Mouse (Mus musculus) limb, embryonic 13.5 days (tissue): ENCODE data around the gene Eif3l. TPM values are rescaled to one million over a fixed set of nuclear protein-coding genes. Genes with fewer than 3 reads are reported as not detected.

Source experiments
- polyA plus RNA-seq: library from polyadenylated mRNA; unstranded; fragments of >200 nt; fragmentation: Nextera tagmentation; extraction: Ambion mirVana; gene quantifications from 2 replicates; pipeline ENCODE4 v1.2.1, GENCODE M21; 2015

The Eif3l gene
- polyA plus RNA-seq, 1 experiment from 2014 or later: 229 TPM

Other genes starting within 250 kb of the Eif3l start
- gene Cdc42ep1, start 232.6 kb upstream of the Eif3l start, polyA plus RNA-seq: 17.9 and 19.1 TPM in 2 replicates
- gene Lgals2, start 219.7 kb upstream of the Eif3l start, polyA plus RNA-seq: 0.47 and 0.53 TPM in 2 replicates
- gene Gga1, start 198.0 kb upstream of the Eif3l start, polyA plus RNA-seq: 42.0 and 46.5 TPM in 2 replicates
- 0.34 and 0.71 TPM in 2 replicates for gene Gm49510, start 175.5 kb upstream of the Eif3l start, polyA plus RNA-seq
- 43.7 and 51.3 TPM in 2 replicates for gene Sh3bp1, start 175.4 kb upstream of the Eif3l start, polyA plus RNA-seq
- 19.1 and 20.3 TPM in 2 replicates for gene Pdxp, start 161.3 kb upstream of the Eif3l start, polyA plus RNA-seq
- gene Lgals1, start 148.5 kb upstream of the Eif3l start, polyA plus RNA-seq: 1,866 and 1,947 TPM in 2 replicates
- gene Nol12, start 140.2 kb upstream of the Eif3l start, polyA plus RNA-seq: 55.7 and 60.0 TPM in 2 replicates
- gene Triobp, start 127.5 kb upstream of the Eif3l start, polyA plus RNA-seq: 42.0 and 50.2 TPM in 2 replicates
- 558 and 589 TPM in 2 replicates for gene H1f0, start 46.7 kb upstream of the Eif3l start, polyA plus RNA-seq
- gene Galr3, start 33.3 kb upstream of the Eif3l start, polyA plus RNA-seq: not detected in 2 replicates
- gene Ankrd54, start 12.3 kb upstream of the Eif3l start, polyA plus RNA-seq: 51.9 and 52.8 TPM in 2 replicates
- gene Micall1, start 33.7 kb downstream of the Eif3l start, polyA plus RNA-seq: 8.9 and 10.6 TPM in 2 replicates
- gene Polr2f, start 65.8 kb downstream of the Eif3l start, polyA plus RNA-seq: 293 and 294 TPM in 2 replicates
- 5.6 and 7.5 TPM in 2 replicates for gene 1700088E04Rik, start 66.1 kb downstream of the Eif3l start, polyA plus RNA-seq
- gene Sox10, start 90.1 kb downstream of the Eif3l start, polyA plus RNA-seq: 5.9 and 6.3 TPM in 2 replicates
- 52.7 and 57.4 TPM in 2 replicates for gene Pick1, start 154.0 kb downstream of the Eif3l start, polyA plus RNA-seq
- gene Gm49486, start 154.2 kb downstream of the Eif3l start, polyA plus RNA-seq: 1.3 and 1.4 TPM in 2 replicates
- 0.33 and 0.59 TPM in 2 replicates for gene Slc16a8, start 179.6 kb downstream of the Eif3l start, polyA plus RNA-seq
- gene Baiap2l2, start 210.4 kb downstream of the Eif3l start, polyA plus RNA-seq: 8.8 and 11.7 TPM in 2 replicates